Mouse (Mus musculus): ENCODE measurements at regions not wholly inside any gene's neighbourhood (a gene's known extent, or its start where the extent isn't known, plus 50 kb on each side); places are given as distances from the start of the nearest gene placed in this dataset.

DNA sequence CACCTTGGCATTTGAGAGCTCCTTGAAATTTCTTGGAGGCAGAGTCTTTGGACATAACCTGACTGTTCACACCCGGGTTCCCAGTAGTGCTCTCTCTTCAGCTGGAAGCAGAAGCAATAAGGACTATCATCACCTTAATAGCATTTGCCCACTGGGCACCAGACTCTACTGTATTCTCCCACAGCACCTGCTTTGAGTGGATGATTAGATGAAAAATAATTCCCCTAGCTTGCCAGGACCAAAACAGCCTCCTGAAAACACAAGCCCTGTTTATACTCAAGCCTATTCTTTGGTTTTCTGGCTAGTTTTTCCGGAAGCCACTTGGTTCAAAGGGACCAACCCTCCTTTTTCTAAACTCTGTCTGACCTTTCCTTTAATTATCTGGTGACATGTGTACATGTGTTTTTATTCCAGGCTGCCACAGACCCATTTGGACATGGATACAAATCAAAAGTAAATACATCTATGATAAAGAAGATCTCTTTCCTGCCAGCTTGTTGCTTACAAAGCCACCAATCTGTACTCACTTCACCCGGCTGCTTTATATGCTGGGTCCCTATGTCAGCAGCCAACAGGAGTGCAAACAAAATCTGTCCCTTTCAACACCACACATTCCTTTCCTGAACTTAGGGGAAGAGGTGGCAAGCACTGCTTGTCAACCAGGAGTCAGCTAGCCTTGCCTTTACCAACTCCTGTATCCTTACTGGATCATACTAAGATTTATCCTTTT is 787.4 kb downstream of the Bcl11a start:
- Histone ChIP-seq H3K27ac (no peak overlapping the region), H3K4me2 (replicated peaks) (no peak overlapping the region), H3K27me3 (replicated peaks) (no peaks in the 10 kb centered on the region), H3K36me3 (no peaks in the 10 kb centered on the region), H3K9me3 (no peaks in the 10 kb centered on the region), H3K9ac (no peak overlapping the region), H3K4me3 (replicated peaks) (no peak overlapping the region), H3K4me1 (replicated peaks) (no peaks in the 10 kb centered on the region)
- no peak for ATAC-seq
- WGBS: 44% methylated on average over 3 of the region's 3 CpGs

All from intestine, embryonic 15.5 days (tissue).